Mouse (Mus musculus): ENCODE results near the gene Dusp7. TPM values are rescaled to one million over a fixed set of nuclear protein-coding genes. Genes with fewer than 3 reads are reported as not detected.

Gene Dusp7
- total and polyA plus RNA-seq, 2 experiments = 1.8 to 10.1 TPM

GRCm38 (mm10) chr9:106394649-106395602 is 26.5 kb downstream of the Dusp7 start:
- Histone ChIP-seq H3K27me3 (ENCODE audit: control insufficient read depth, insufficient read depth, low read length) (no peaks in the 10 kb centered on the region), H3K36me3 (ENCODE audit: control insufficient read depth, insufficient read depth, low read length) (no peaks in the 10 kb centered on the region), H3K79me2 (ENCODE audit: control insufficient read depth, insufficient read depth, low read length) (no peaks in the 10 kb centered on the region), H3K27ac (replicated peaks; ENCODE audit: insufficient read depth, low read depth, low read length) (no peak overlapping the region), H3K4me3 (ENCODE audit: insufficient read depth, low read depth, low read length) (no peak overlapping the region), H3K4me1 (ENCODE audit: control insufficient read depth, insufficient read depth, low read length) (peaks cover 3% of the 10 kb centered on the region; the same call in 1 of the 2 replicates), H3K9ac (ENCODE audit: low read depth, low read length) (no peak overlapping the region)
- DNase-seq (ENCODE audit: extremely low read depth, low read depth, low spot score) = no peak
- 62% methylated on average over 11 of the region's 11 CpGs for WGBS
- TF ChIP-seq POLR2A (IDR thresholded peaks at IDR 0.05; ENCODE audit: extremely low read depth, insufficient read depth, low read length) = no peak
- TF ChIP-seq CTCF (IDR thresholded peaks at IDR 0.05; ENCODE audit: low read depth, low read length) = no peak

- H3K27ac ChIP-seq (replicated peaks; ENCODE audit: insufficient read depth, low read depth, low read length) = no peak overlapping the region
- WGBS = 60% methylated on average over 4 of the region's 4 CpGs
- no peak overlapping the region for H3K9ac ChIP-seq (ENCODE audit: low read depth, low read length)
Measured at GRCm38 (mm10) chr9:106397733-106398132, 29.3 kb downstream of the Dusp7 start.

GRCm38 (mm10) chr9:106398667-106399311 is 30.4 kb downstream of the Dusp7 start:
- no peak overlapping the region for H3K9ac ChIP-seq (ENCODE audit: low read depth, low read length)
- no peak for DNase-seq (ENCODE audit: extremely low read depth, low read depth, low spot score)
- no peaks in the 10 kb centered on the region for H3K27me3 ChIP-seq (ENCODE audit: control insufficient read depth, insufficient read depth, low read length)
- H3K36me3 ChIP-seq (ENCODE audit: control insufficient read depth, insufficient read depth, low read length) = no peaks in the 10 kb centered on the region
- no peaks in the 10 kb centered on the region for H3K79me2 ChIP-seq (ENCODE audit: control insufficient read depth, insufficient read depth, low read length)
- TF ChIP-seq POLR2A (IDR thresholded peaks at IDR 0.05; ENCODE audit: extremely low read depth, insufficient read depth, low read length) (no peak), CTCF (IDR thresholded peaks at IDR 0.05; ENCODE audit: low read depth, low read length) (no peak)
- H3K27ac ChIP-seq (replicated peaks; ENCODE audit: insufficient read depth, low read depth, low read length) = no peak overlapping the region
- H3K4me1 ChIP-seq (ENCODE audit: control insufficient read depth, insufficient read depth, low read length) = peaks cover 3% of the 10 kb centered on the region; the same call in 1 of the 2 replicates
- no peak overlapping the region for H3K4me3 ChIP-seq (ENCODE audit: insufficient read depth, low read depth, low read length)
- 70% methylated on average over 9 of the region's 9 CpGs for WGBS

More at GRCm38 (mm10) chr9:106397733-106398132, 29.3 kb downstream of the Dusp7 start:
- Histone ChIP-seq H3K27me3 (ENCODE audit: control insufficient read depth, insufficient read depth, low read length) (no peaks in the 10 kb centered on the region), H3K4me1 (ENCODE audit: control insufficient read depth, insufficient read depth, low read length) (peaks cover 3% of the 10 kb centered on the region; the same call in 1 of the 2 replicates), H3K79me2 (ENCODE audit: control insufficient read depth, insufficient read depth, low read length) (no peaks in the 10 kb centered on the region), H3K4me3 (ENCODE audit: insufficient read depth, low read depth, low read length) (no peak overlapping the region), H3K36me3 (ENCODE audit: control insufficient read depth, insufficient read depth, low read length) (no peaks in the 10 kb centered on the region)
- TF ChIP-seq POLR2A (IDR thresholded peaks at IDR 0.05; ENCODE audit: extremely low read depth, insufficient read depth, low read length) = no peak
- TF ChIP-seq CTCF (IDR thresholded peaks at IDR 0.05; ENCODE audit: low read depth, low read length) = no peak
- DNase-seq (ENCODE audit: extremely low read depth, low read depth, low spot score) = no peak

GRCm38 (mm10) chr9:106399808-106400207 is 31.4 kb downstream of the Dusp7 start:
- DNase-seq (ENCODE audit: extremely low read depth, low read depth, low spot score) = no peak
- no peaks in the 10 kb centered on the region for H3K36me3 ChIP-seq (ENCODE audit: control insufficient read depth, insufficient read depth, low read length)
- TF ChIP-seq CTCF (IDR thresholded peaks at IDR 0.05; ENCODE audit: low read depth, low read length) (no peak), POLR2A (IDR thresholded peaks at IDR 0.05; ENCODE audit: extremely low read depth, insufficient read depth, low read length) (no peak)
- H3K4me1 ChIP-seq (ENCODE audit: control insufficient read depth, insufficient read depth, low read length) = peaks cover 3% of the 10 kb centered on the region; the same call in 1 of the 2 replicates
- no peak overlapping the region for H3K9ac ChIP-seq (ENCODE audit: low read depth, low read length)
- no peak overlapping the region for H3K27ac ChIP-seq (replicated peaks; ENCODE audit: insufficient read depth, low read depth, low read length)
- H3K79me2 ChIP-seq (ENCODE audit: control insufficient read depth, insufficient read depth, low read length) = no peaks in the 10 kb centered on the region
- 97% methylated on average over 3 of the region's 3 CpGs for WGBS
- no peak overlapping the region for H3K4me3 ChIP-seq (ENCODE audit: insufficient read depth, low read depth, low read length)
- no peaks in the 10 kb centered on the region for H3K27me3 ChIP-seq (ENCODE audit: control insufficient read depth, insufficient read depth, low read length)

- Histone ChIP-seq H3K36me3 (ENCODE audit: control insufficient read depth, insufficient read depth, low read length) (no peaks in the 10 kb centered on the region), H3K27ac (replicated peaks; ENCODE audit: insufficient read depth, low read depth, low read length) (no peak overlapping the region), H3K27me3 (ENCODE audit: control insufficient read depth, insufficient read depth, low read length) (no peaks in the 10 kb centered on the region), H3K4me3 (ENCODE audit: insufficient read depth, low read depth, low read length) (no peak overlapping the region), H3K9ac (ENCODE audit: low read depth, low read length) (no peak overlapping the region), H3K79me2 (ENCODE audit: control insufficient read depth, insufficient read depth, low read length) (no peaks in the 10 kb centered on the region), H3K4me1 (ENCODE audit: control insufficient read depth, insufficient read depth, low read length) (peaks cover 3% of the 10 kb centered on the region; the same call in 1 of the 2 replicates)
- no peak for TF ChIP-seq POLR2A (IDR thresholded peaks at IDR 0.05; ENCODE audit: extremely low read depth, insufficient read depth, low read length)
- TF ChIP-seq CTCF (IDR thresholded peaks at IDR 0.05; ENCODE audit: low read depth, low read length) = no peak
- 81% methylated on average over 5 of the region's 5 CpGs for WGBS
- no peak for DNase-seq (ENCODE audit: extremely low read depth, low read depth, low spot score)
Measured at GRCm38 (mm10) chr9:106402149-106402548, 33.7 kb downstream of the Dusp7 start.

All from liver, adult 2 months (tissue).